24 mouse cellular contexts compared by ENCODE assay signal in the genomic region with DNA sequence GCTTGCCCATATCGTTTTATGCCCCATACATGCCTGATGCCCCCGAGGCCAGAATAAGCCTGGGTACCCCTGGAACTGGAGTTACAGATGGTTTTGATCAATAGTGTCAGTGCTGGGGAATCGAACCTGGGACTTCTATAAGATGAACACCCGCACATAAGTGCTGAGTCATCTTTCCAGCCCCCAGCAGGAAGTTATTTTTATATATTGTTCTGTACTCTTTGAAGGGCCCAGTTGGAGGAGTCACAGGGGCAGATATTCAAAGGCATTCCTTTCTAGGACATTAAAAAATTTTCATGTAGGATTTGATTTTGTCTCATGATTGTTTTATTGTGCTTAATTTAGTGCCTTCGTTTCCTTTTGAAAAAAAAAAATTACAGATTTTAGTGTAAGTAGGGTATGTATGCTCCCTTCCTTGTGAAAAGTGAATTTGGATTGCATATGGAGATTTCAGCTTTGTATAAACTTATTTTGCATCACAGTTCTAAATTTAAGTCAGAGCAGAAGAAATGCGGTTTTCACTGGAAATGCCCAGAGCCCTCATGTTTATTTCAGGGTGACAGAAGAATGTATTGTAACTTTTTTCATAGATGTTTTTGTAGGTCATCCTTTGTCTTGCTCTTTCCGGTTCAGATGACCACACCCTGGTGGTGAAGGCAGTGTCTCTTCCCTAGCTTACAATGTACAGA. TPM values are rescaled to one million over a fixed set of nuclear protein-coding genes. Genes with fewer than 3 reads are reported as not detected.
DNase-seq lines count a peak whose midpoint lies in the region; ATAC-seq and TF ChIP-seq lines count a peak whose summit lies in the region.
"Had no signal": no experiment of that assay in that cellular context is flagged by ENCODE, and none has a peak within 500 bp of the region (broad histone marks: within the 10 kb centered on the region; RNA-seq: fewer than 3 reads in every experiment).

No protein-coding gene starts in this region.

- H3K9ac ChIP-seq in forebrain, postnatal 0 days, result no peak overlapping the region
- no peak overlapping the region for H3K9ac ChIP-seq in forebrain, embryonic 12.5 days
- no peak overlapping the region for H3K9ac ChIP-seq in midbrain, embryonic 11.5 days (ENCODE audit: low read length)
- no peak overlapping the region for H3K9ac ChIP-seq in midbrain, embryonic 16.5 days (ENCODE audit: low read depth, low read length)
- H3K9ac ChIP-seq: embryonic facial prominence, embryonic 12.5 days; embryonic facial prominence, embryonic 15.5 days; forebrain, embryonic 15.5 days; heart, embryonic 12.5 days; heart, embryonic 15.5 days; hindbrain, embryonic 13.5 days; intestine, embryonic 15.5 days had no signal

- DNase-seq in forebrain, postnatal 0 days, result no peak
- peak; percentile 65 for DNase-seq in midbrain, embryonic 11.5 days (ENCODE audit: low spot score, missing footprints)
- DNase-seq in thymus, postnatal 14 days, result no peak
- DNase-seq: adrenal gland, postnatal 10 days; adrenal gland, postnatal 36 days; cerebellum, adult 18-20 months; cerebellum, adult 9-10 months; cerebellum, postnatal 14 days; gastrocnemius, postnatal 25 days; heart, adult 18-20 months; heart, postnatal 10 days; heart, postnatal 36 days had no signal

- H3K4me3 ChIP-seq in forebrain, postnatal 0 days (ENCODE audit: low read depth, low read length), result no peak overlapping the region
- no peak overlapping the region for H3K4me3 ChIP-seq in forebrain, embryonic 12.5 days (replicated peaks)
- no peak overlapping the region for H3K4me3 ChIP-seq in midbrain, embryonic 11.5 days (ENCODE audit: low read depth, low read length)
- no peak overlapping the region for H3K4me3 ChIP-seq in midbrain, embryonic 16.5 days (ENCODE audit: low read depth, low read length)
- H3K4me3 ChIP-seq in cortical plate, adult 2 months (ENCODE audit: insufficient read depth, low read length), result no peak overlapping the region
- H3K4me3 ChIP-seq: embryonic facial prominence, embryonic 12.5 days; embryonic facial prominence, embryonic 15.5 days; forebrain, embryonic 15.5 days; heart, embryonic 12.5 days; heart, embryonic 15.5 days; hindbrain, embryonic 10.5 days; hindbrain, embryonic 13.5 days; intestine, embryonic 15.5 days had no signal

- ATAC-seq in forebrain, postnatal 0 days, result peak; percentile 40
- ATAC-seq in forebrain, embryonic 12.5 days (ENCODE audit: low FRiP score), result no peak
- no peak for ATAC-seq in midbrain, embryonic 11.5 days (ENCODE audit: low FRiP score)
- ATAC-seq in midbrain, embryonic 16.5 days, result no peak
- ATAC-seq: forebrain, embryonic 15.5 days; hindbrain, embryonic 16.5 days; intestine, embryonic 15.5 days had no signal

- TF ChIP-seq CTCF in forebrain, postnatal 0 days (IDR thresholded peaks at IDR 0.05; ENCODE audit: low read depth), result no peak
- TF ChIP-seq CTCF in cortical plate, adult 2 months (IDR thresholded peaks at IDR 0.05; ENCODE audit: extremely low read depth, insufficient read depth, low read length), result no peak

- 84% methylated on average over 7 of the region's 7 CpGs for WGBS in forebrain, postnatal 0 days
- 86% methylated on average over 7 of the region's 7 CpGs for WGBS in forebrain, embryonic 12.5 days
- WGBS in midbrain, embryonic 11.5 days, result 86% methylated on average over 7 of the region's 7 CpGs
- WGBS in midbrain, embryonic 16.5 days, result 91% methylated on average over 7 of the region's 7 CpGs

- no peaks in the 10 kb centered on the region for H3K27me3 ChIP-seq in forebrain, postnatal 0 days (ENCODE audit: insufficient read depth, low read length)
- no peaks in the 10 kb centered on the region for H3K27me3 ChIP-seq in forebrain, embryonic 12.5 days
- no peaks in the 10 kb centered on the region for H3K27me3 ChIP-seq in midbrain, embryonic 11.5 days (ENCODE audit: control insufficient read depth, insufficient read depth, low read length)
- no peaks in the 10 kb centered on the region for H3K27me3 ChIP-seq in midbrain, embryonic 16.5 days (ENCODE audit: control insufficient read depth, insufficient read depth, low read depth, low read length)
- H3K27me3 ChIP-seq: embryonic facial prominence, embryonic 12.5 days; embryonic facial prominence, embryonic 15.5 days; forebrain, embryonic 15.5 days; heart, embryonic 12.5 days; heart, embryonic 15.5 days; intestine, embryonic 15.5 days had no signal

- no peaks in the 10 kb centered on the region for H3K4me1 ChIP-seq in forebrain, postnatal 0 days (ENCODE audit: insufficient read depth)
- H3K4me1 ChIP-seq in forebrain, embryonic 12.5 days, result no peaks in the 10 kb centered on the region
- H3K4me1 ChIP-seq in midbrain, embryonic 11.5 days (ENCODE audit: control insufficient read depth, insufficient read depth, low read length), result no peaks in the 10 kb centered on the region
- H3K4me1 ChIP-seq in midbrain, embryonic 16.5 days (ENCODE audit: control insufficient read depth, insufficient read depth, low read length), result no peaks in the 10 kb centered on the region
- H3K4me1 ChIP-seq in cortical plate, adult 2 months (ENCODE audit: control insufficient read depth, insufficient read depth, low read length), result no peaks in the 10 kb centered on the region
- H3K4me1 ChIP-seq: embryonic facial prominence, embryonic 12.5 days; embryonic facial prominence, embryonic 15.5 days; forebrain, embryonic 15.5 days; heart, embryonic 12.5 days; heart, embryonic 15.5 days; hindbrain, embryonic 10.5 days; hindbrain, embryonic 13.5 days; intestine, embryonic 15.5 days had no signal

- H3K9me3 ChIP-seq in forebrain, postnatal 0 days (ENCODE audit: low read length), result no peaks in the 10 kb centered on the region
- H3K9me3 ChIP-seq in forebrain, embryonic 12.5 days, result no peaks in the 10 kb centered on the region
- no peaks in the 10 kb centered on the region for H3K9me3 ChIP-seq in midbrain, embryonic 11.5 days (ENCODE audit: control insufficient read depth, low read length)
- H3K9me3 ChIP-seq in midbrain, embryonic 16.5 days (replicated peaks; ENCODE audit: control insufficient read depth, low read length, poor library complexity, severe bottlenecking), result no peaks in the 10 kb centered on the region
- H3K9me3 ChIP-seq: embryonic facial prominence, embryonic 12.5 days; embryonic facial prominence, embryonic 15.5 days; forebrain, embryonic 15.5 days; heart, embryonic 12.5 days; heart, embryonic 15.5 days; hindbrain, embryonic 10.5 days; hindbrain, embryonic 13.5 days; intestine, embryonic 15.5 days had no signal

- no peak overlapping the region for H3K4me2 ChIP-seq in forebrain, postnatal 0 days (ENCODE audit: low read depth)
- no peak overlapping the region for H3K4me2 ChIP-seq in forebrain, embryonic 12.5 days
- no peak overlapping the region for H3K4me2 ChIP-seq in midbrain, embryonic 11.5 days
- no peak overlapping the region for H3K4me2 ChIP-seq in midbrain, embryonic 16.5 days (ENCODE audit: low read length)
- H3K4me2 ChIP-seq: embryonic facial prominence, embryonic 12.5 days; embryonic facial prominence, embryonic 15.5 days; forebrain, embryonic 15.5 days; heart, embryonic 12.5 days; heart, embryonic 15.5 days; hindbrain, embryonic 13.5 days; intestine, embryonic 15.5 days had no signal

- TF ChIP-seq POLR2A in cortical plate, adult 2 months (IDR thresholded peaks at IDR 0.05; ENCODE audit: extremely low read depth, insufficient read depth, low read length), result no peak

- H3K27ac ChIP-seq in forebrain, postnatal 0 days (ENCODE audit: low read depth, low read length), result no peak overlapping the region
- H3K27ac ChIP-seq in forebrain, embryonic 12.5 days, result no peak overlapping the region
- no peak overlapping the region for H3K27ac ChIP-seq in midbrain, embryonic 11.5 days (ENCODE audit: low read depth, low read length)
- no peak overlapping the region for H3K27ac ChIP-seq in midbrain, embryonic 16.5 days (ENCODE audit: low read length)
- H3K27ac ChIP-seq in cortical plate, adult 2 months (ENCODE audit: insufficient read depth, low read length), result peak overlapping the region; percentile 15; the same call in 1 of the 2 replicates
- H3K27ac ChIP-seq: embryonic facial prominence, embryonic 12.5 days; embryonic facial prominence, embryonic 15.5 days; forebrain, embryonic 15.5 days; heart, embryonic 15.5 days; hindbrain, embryonic 10.5 days; hindbrain, embryonic 13.5 days; intestine, embryonic 15.5 days had no signal

- peaks cover 33% of the 10 kb centered on the region for H3K36me3 ChIP-seq in forebrain, postnatal 0 days (ENCODE audit: insufficient read depth)
- H3K36me3 ChIP-seq in forebrain, embryonic 12.5 days (replicated peaks), result no peaks in the 10 kb centered on the region
- H3K36me3 ChIP-seq in midbrain, embryonic 11.5 days (ENCODE audit: control insufficient read depth, insufficient read depth, low read length), result no peaks in the 10 kb centered on the region
- H3K36me3 ChIP-seq in midbrain, embryonic 16.5 days (ENCODE audit: control insufficient read depth, insufficient read depth, low read length), result peaks cover 9% of the 10 kb centered on the region; the same call in 1 of the 2 replicates
- H3K36me3 ChIP-seq: hindbrain, embryonic 10.5 days had no signal

RNA-seq across cellular contexts. Expression of a gene that starts 45.9 kb away (rescaled TPM):
- 162 and 192 TPM in 2 replicates for total RNA-seq in forebrain, postnatal 0 days (2014; rRNA removed)
- 66.6 and 135 TPM in 2 replicates for polyA plus RNA-seq in forebrain, postnatal 0 days (2015; fragmentation: Nextera tagmentation; extraction: Ambion mirVana)
- 60.0 and 65.2 TPM in 2 replicates for polyA plus RNA-seq in forebrain, embryonic 12.5 days (2016; fragmentation: Nextera tagmentation; extraction: Ambion mirVana)
- 29.2 and 36.4 TPM in 2 replicates for polyA plus RNA-seq in midbrain, embryonic 11.5 days (2014; fragmentation: Nextera tagmentation; extraction: Ambion mirVana)
- polyA plus RNA-seq in midbrain, embryonic 16.5 days (2015; fragmentation: Nextera tagmentation; extraction: Ambion mirVana), result 160 and 178 TPM in 2 replicates
- polyA plus RNA-seq in cortical plate, adult 2 months (2012; rRNA removed), result 156 and 160 TPM in 2 replicates
